Mouse (Mus musculus): ENCODE measurements at regions not wholly inside any gene's neighbourhood (a gene's known extent, or its start where the extent isn't known, plus 50 kb on each side); places are given as distances from the start of the nearest gene placed in this dataset.
"Not testable (repeated sequence)": the region's sequence is repeated elsewhere in the genome, so short reads cannot be mapped to it uniquely, and the experiment has no call there.

DNA sequence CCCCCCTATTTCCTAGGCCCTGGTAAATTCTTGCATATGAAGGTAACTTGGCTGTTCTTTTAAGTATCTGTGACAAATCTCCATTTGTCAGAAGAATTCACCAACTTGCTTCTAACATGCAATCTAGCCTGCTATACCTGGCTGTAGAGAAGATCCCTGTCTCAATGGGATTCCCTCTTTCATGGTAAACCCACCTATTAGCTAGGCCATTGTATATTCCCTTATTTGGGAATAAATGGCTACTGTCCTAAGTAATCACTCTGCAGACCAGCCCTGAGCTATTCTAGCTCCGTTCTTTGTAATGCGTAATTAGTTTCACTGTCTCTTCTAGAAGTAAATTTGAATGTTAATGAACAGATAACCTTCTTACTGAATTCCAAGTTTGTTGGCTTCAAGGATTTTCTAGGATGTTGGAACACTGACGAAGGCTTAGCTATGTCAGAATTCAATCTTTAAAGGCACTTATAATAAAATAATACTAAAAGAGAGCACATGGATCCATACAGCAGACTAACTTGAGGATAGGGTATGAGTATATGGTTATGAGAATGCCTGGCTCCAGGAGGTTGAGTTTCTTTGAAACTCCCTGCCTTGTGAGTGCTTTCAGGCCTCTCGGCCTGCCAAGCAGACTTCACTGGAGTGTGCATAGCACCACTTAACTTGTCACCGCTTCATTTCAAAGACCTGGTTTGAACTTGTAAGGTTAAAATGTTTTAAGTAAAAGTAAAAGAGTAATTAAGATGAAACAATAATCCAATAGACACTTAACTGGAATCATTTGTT is 403.7 kb upstream of the Dab2 start:
- not testable (repeated sequence) for TF ChIP-seq TAL1, GATA1 (IDR thresholded peaks at IDR 0.05; ENCODE audit: low read length)
